Mouse (Mus musculus) kidney, postnatal 0 days (tissue): ENCODE data around the gene Pde6d. TPM values are rescaled to one million over a fixed set of nuclear protein-coding genes. Genes with fewer than 3 reads are reported as not detected.

Experiments used
- ATAC-seq: fragments of 200-750 bp; cut with Nextera tagmentation; replicated peaks from 2 replicates; pipeline ENCODE4 v1.8.0; 2017; ENCODE audit warnings: low read depth, moderate number of reproducible peaks, moderate TSS enrichment, moderate library complexity; ENCODE audit not compliant: low FRiP score
- DNase-seq: peaks from one replicate; pipeline ENCODE4 v3.0.0-alpha.2; 2016; ENCODE audit warnings: low spot score
- H3K27ac ChIP-seq: fragments of 300-500 bp; sonication (generic); 2 replicates; pipeline ENCODE4 v1.5.1; 2014; ENCODE audit warnings: mild to moderate bottlenecking
- H3K27me3 ChIP-seq: fragments of 300-500 bp; sonication (generic); 2 replicates; pipeline ENCODE4 v1.6.1; 2014; ENCODE audit warnings: low read length, mixed read lengths; ENCODE audit not compliant: insufficient read depth
- H3K36me3 ChIP-seq: fragments of 300-500 bp; sonication (generic); 2 replicates; pipeline ENCODE4 v1.6.1; 2014; ENCODE audit warnings: low read length, mixed read lengths; ENCODE audit not compliant: insufficient read depth
- H3K4me1 ChIP-seq: fragments of 300-500 bp; sonication (generic); replicated peaks from 2 replicates; pipeline ENCODE4 v1.6.1; 2014; ENCODE audit warnings: antibody characterized with exemption, low read length, mixed read lengths; ENCODE audit not compliant: insufficient read depth
- H3K4me2 ChIP-seq: fragments of 300-500 bp; sonication (generic); 2 replicates; pipeline ENCODE4 v1.6.1; 2014; ENCODE audit warnings: mild to moderate bottlenecking, low read length, moderate library complexity, mixed read lengths
- H3K4me3 ChIP-seq: fragments of 300-500 bp; sonication (generic); replicated peaks from 2 replicates; pipeline ENCODE4 v1.5.1; 2014; ENCODE audit warnings: low read depth, low read length
- H3K9ac ChIP-seq: fragments of 300-500 bp; sonication (generic); 2 replicates; pipeline ENCODE4 v1.6.1; 2014; ENCODE audit warnings: low read depth, low read length
- H3K9me3 ChIP-seq: fragments of 300-500 bp; sonication (generic); replicated peaks from 2 replicates; pipeline ENCODE4 v1.6.1; 2016; ENCODE audit warnings: low read length, inconsistent platforms, mixed read lengths
- CTCF ChIP-seq: IDR thresholded peaks from 2 replicates; pipeline ENCODE4 v1.5.1; 2016; ENCODE audit warnings: antibody characterized with exemption, low read depth, mild to moderate bottlenecking, moderate library complexity
- WGBS: fragments of 180-500 bp; shearing (Covaris S2); extraction: QIAGEN DNeasy Blood & Tissue Kit; methylation state at CpG from one replicate; pipeline ENCODE4 v1.1.7; 2014; 5-methylcytosine and 5-hydroxymethylcytosine counted together
- polyA plus RNA-seq: library from polyadenylated mRNA; unstranded; fragments of >200 nt; fragmentation: Nextera tagmentation; extraction: Ambion mirVana; gene quantifications from 2 replicates; pipeline ENCODE4 v1.2.1, GENCODE M21; 2015

Pde6d gene
- polyA plus RNA-seq = 63.2 and 63.7 TPM in 2 replicates

DNA sequence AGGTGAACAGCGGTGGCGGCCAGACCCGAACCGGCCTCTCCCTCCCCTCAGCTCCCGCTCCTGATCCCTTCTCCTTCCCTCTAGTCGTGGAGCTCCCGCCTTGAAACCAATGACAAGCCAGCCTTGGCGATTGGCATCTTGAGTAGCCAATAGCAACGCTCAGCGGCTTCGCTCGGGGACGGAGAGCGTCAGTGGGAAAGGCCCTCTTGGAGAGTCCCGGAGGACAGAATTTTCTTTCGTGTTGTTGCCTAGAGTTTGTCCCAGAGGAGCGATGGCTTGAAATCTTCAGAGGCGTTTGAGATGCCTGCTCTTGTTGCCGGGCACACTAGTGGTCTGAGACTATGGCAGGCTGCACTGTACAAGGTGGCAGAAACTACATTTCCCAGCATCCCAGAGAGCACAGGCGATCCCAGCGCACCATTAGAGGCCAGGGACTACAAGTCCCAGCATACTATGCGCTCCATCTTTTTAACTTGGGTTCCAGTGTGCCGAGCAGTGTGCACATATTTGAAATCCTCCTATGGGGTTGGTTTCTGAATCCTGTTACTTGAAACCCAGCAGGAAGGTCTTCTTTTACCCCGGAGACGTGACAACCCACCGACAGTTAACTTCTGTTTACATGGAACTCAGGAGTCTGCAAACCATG is at the start of gene Pde6d, which contains the start of gene Cops7b:
Pde6d (minus strand) TSS at position 179 of the 646 bp plus-strand sequence.
Cops7b (plus strand) TSS at position 454 of the 646 bp plus-strand sequence.
- Histone ChIP-seq H3K27ac (no peak within 1 kb of the TSS), H3K4me3 (peak within 1 kb of the TSS; percentile 56), H3K9ac (peak within 1 kb of the TSS; percentile 70), H3K4me1 (0 out of 2 replicates have a peak, but pooled peaks cover 2% of the 10 kb centered on the region), H3K4me2 (peak within 1 kb of the TSS; percentile 70), H3K36me3 (no peaks in the 10 kb centered on the region), H3K27me3 (no peaks in the 10 kb centered on the region), H3K9me3 (no peaks in the 10 kb centered on the region)
- ATAC-seq (peak; percentile 95), DNase-seq (peak; percentile 97)
- WGBS = under 1% methylated on average over 26 of the region's 26 CpGs
- TF ChIP-seq CTCF = no peak

GRCm38 (mm10) chr1:86630527-86630926 is 48.1 kb upstream of the Pde6d start:
- H3K4me1 ChIP-seq = peaks cover 8% of the 10 kb centered on the region; the same call in 1 of the 2 replicates
- H3K36me3 ChIP-seq = no peaks in the 10 kb centered on the region
- H3K27ac ChIP-seq = no peak overlapping the region
- no peak for TF ChIP-seq CTCF
- no peaks in the 10 kb centered on the region for H3K27me3 ChIP-seq
- ATAC-seq (no peak), DNase-seq (no peak)
- WGBS = 73% methylated on average over 4 of the region's 4 CpGs
- H3K9me3 ChIP-seq = no peaks in the 10 kb centered on the region
- no peak overlapping the region for H3K4me3 ChIP-seq
- H3K9ac ChIP-seq = no peak overlapping the region
- H3K4me2 ChIP-seq = no peak overlapping the region

DNA sequence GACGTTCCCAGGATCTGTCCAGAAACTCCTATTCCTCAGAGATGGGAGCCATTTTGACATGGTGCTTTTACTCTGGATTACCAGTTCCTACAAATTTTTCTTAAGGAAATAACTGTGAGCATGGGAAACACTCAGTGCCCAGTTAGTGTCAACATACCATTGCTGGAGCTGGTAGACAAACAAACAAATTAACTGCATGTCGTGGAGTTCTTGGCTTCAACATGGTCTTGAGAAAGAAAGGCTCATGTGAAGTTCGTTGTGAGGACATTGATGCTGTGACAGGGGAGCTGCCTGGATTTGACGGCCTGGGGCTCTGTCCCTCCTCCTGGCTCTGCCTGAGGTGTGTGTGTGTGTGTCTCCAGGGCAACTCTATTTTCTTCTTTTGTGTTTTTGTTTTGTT is 47.5 kb upstream of the Pde6d start:
- Histone ChIP-seq H3K4me1 (peaks cover 8% of the 10 kb centered on the region; the same call in 1 of the 2 replicates), H3K9me3 (no peaks in the 10 kb centered on the region), H3K9ac (no peak overlapping the region), H3K27ac (no peak overlapping the region), H3K27me3 (no peaks in the 10 kb centered on the region), H3K4me3 (no peak overlapping the region), H3K36me3 (no peaks in the 10 kb centered on the region), H3K4me2 (no peak overlapping the region)
- no peak for DNase-seq
- WGBS = 54% methylated on average over 4 of the region's 4 CpGs
- no peak for TF ChIP-seq CTCF
- no peak for ATAC-seq

- DNase-seq = peak; percentile 10
- no peak overlapping the region for H3K4me2 ChIP-seq
- H3K27ac ChIP-seq = no peak overlapping the region
- no peak for TF ChIP-seq CTCF
- H3K36me3 ChIP-seq = no peaks in the 10 kb centered on the region
- H3K9ac ChIP-seq = no peak overlapping the region
- H3K27me3 ChIP-seq = no peaks in the 10 kb centered on the region
- ATAC-seq = peak; percentile 60; the same call in 1 of the 2 replicates
- H3K4me1 ChIP-seq = peaks cover 11% of the 10 kb centered on the region; the same call in 1 of the 2 replicates
- no peak overlapping the region for H3K4me3 ChIP-seq
- no peaks in the 10 kb centered on the region for H3K9me3 ChIP-seq
- WGBS = 48% methylated on average over 3 of the region's 3 CpGs
Observed at GRCm38 (mm10) chr1:86628270-86628669, 45.8 kb upstream of the Pde6d start.

DNA sequence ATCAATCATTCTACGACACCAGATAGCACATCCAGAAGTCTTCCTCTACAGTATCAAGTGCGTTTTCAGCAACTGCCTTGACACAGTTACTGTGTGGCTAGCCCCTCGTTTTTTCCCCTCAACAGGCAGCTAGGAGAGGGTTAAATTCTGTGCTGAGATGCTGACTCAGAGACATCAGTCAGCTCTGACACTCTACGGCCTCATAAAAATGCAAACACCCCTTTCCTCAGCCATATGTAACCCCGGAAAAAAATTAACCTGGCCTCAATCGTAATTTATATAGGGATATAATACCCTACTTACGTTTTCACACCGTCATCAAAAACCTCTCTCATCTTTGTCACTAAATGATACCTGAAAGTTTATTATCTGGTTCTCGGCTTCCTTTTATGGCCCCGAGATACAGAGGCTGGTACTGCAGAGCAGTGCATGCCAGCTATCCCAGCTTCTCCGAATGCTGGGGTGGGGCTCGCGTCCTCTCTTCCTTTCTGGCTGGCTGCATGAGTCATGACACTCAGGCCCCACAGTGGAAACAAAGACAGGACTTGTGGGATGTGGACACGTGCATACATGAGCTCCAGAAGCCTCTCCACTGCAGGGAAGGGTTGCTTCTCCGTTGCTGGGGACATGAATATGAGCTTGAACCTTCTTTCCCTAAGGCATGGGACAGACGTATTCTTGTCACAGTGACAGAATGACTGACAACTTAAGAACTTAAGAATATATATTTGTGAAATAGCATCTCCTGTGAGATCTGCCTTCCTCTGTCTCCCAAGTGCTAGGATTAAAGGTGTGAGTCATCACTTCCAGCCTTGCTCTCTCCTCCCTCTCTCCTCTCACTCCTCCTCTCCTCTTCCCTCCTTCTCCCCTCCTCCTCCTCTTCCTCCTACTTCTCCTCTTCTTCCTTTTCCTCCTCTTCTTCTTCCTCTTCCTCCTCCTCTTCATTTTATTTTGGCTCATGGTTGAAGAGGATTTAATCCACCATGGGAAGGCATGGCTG is 40.9 kb upstream of the Pde6d start:
- WGBS = 16% methylated on average over 16 of the region's 16 CpGs
- H3K4me2 ChIP-seq = no peak overlapping the region
- ATAC-seq (no peak), DNase-seq (peak; percentile 21)
- H3K27me3 ChIP-seq = no peaks in the 10 kb centered on the region
- peaks cover 6% of the 10 kb centered on the region; the same call in 1 of the 2 replicates for H3K4me1 ChIP-seq
- no peaks in the 10 kb centered on the region for H3K9me3 ChIP-seq
- H3K27ac ChIP-seq = no peak overlapping the region
- no peak for TF ChIP-seq CTCF
- H3K4me3 ChIP-seq = no peak overlapping the region
- H3K36me3 ChIP-seq = no peaks in the 10 kb centered on the region
- H3K9ac ChIP-seq = no peak overlapping the region

DNA sequence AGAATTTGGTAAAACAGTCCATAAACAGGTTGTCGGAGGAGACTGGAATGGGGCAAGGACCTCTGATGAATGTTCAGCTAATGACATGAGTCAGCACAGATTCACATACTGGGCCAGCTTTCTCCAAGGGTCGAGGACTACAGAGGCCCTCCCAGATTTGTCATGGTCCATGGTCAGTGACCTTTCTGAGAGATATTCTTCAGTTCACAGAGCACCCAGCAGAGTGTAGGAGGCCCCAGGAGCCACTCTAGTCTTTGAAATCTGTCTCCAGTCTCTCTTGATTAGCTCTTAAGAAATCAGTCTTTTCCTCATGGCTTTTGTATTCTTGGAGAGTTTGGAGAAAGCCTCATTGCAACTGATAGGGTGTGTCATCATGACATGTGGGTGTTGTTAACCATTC is 39.9 kb upstream of the Pde6d start:
- Histone ChIP-seq H3K4me2 (no peak overlapping the region), H3K4me1 (peaks cover 6% of the 10 kb centered on the region; the same call in 1 of the 2 replicates), H3K27me3 (no peaks in the 10 kb centered on the region), H3K27ac (no peak overlapping the region), H3K9me3 (no peaks in the 10 kb centered on the region), H3K4me3 (no peak overlapping the region), H3K9ac (no peak overlapping the region), H3K36me3 (no peaks in the 10 kb centered on the region)
- no peak for TF ChIP-seq CTCF
- 48% methylated on average over 2 of the region's 2 CpGs for WGBS
- no peak for DNase-seq
- ATAC-seq = peak; percentile 44; the same call in 1 of the 2 replicates
